Mouse (Mus musculus) granulocyte monocyte progenitor cell, adult 5-6 weeks (primary cell): ENCODE measurements at regions not wholly inside any gene's neighbourhood (a gene's known extent, or its start where the extent isn't known, plus 50 kb on each side); places are given as distances from the start of the nearest gene placed in this dataset.
"Not testable (repeated sequence)": the region's sequence is repeated elsewhere in the genome, so short reads cannot be mapped to it uniquely, and the experiment has no call there.

ENCODE experiments used
- ATAC-seq: replicated peaks from 2 replicates; pipeline ENCODE4 v1.8.0; 2016; ENCODE audit warnings: mild to moderate bottlenecking, moderate TSS enrichment, inconsistent platforms; ENCODE audit not compliant: poor library complexity, severe bottlenecking

DNA sequence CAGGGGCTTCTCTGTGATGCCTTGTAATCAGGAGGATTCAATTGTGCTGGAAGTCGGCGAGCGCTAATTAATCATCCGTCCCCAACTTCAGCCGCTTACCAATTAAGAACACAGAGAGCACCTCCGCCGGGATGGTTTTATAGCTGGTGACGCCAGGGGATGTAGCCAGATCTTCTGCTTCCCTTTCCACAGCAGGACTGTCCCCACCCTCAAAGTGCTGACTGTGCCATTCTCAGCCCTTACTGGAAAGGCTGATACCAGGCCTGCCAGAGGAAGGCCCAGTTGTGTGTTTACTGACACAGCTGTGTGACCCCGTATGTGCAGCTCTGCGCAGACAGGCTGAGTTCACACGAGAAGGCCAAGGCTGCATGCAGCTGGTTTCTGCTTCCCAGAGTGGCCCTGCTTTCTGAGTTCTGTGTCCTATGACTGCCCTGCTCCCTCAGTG lies 59.9 kb upstream of the Bend4 start:
- ATAC-seq, result no peak

DNA sequence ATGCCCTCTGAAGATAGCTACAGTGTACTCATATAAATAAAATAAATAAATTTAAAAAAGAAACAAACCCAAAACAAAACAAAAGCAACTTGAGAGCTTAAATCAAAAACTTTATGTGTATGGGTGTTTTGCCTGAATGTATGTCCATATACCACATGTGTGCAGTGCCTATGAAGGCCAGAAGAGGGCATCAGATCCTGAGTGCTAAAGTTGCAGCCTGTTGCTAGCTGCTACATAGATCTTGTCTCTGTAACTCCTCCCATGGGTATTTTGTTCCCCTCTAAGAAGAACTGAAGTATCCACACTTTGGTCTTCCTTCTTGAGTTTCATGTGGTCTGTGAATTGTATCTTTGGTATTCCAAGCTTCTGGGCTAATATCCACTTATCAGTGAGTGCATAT lies 62.6 kb upstream of the Bend4 start:
- not testable (repeated sequence) for ATAC-seq

DNA sequence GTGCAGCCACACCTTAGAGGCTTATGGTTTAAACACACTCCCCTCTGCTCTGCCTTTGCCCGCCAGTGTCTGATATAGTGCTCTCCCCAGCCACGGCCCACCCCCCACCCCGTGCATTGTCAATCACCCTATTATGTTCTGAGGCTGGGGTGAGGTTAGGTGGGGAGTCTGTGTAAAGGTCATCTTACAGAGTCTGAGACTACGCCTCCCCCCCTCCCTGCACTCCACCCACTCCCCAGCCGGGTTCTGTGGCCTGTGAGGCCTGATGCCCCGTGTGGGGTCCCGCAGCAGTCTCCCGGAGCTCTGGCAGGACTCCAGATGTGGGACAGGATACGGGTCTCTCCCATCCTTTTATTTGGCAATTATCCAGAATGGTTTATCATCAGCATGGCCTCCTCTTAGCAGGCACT lies 64.8 kb upstream of the Bend4 start:
- ATAC-seq, result no peak

DNA sequence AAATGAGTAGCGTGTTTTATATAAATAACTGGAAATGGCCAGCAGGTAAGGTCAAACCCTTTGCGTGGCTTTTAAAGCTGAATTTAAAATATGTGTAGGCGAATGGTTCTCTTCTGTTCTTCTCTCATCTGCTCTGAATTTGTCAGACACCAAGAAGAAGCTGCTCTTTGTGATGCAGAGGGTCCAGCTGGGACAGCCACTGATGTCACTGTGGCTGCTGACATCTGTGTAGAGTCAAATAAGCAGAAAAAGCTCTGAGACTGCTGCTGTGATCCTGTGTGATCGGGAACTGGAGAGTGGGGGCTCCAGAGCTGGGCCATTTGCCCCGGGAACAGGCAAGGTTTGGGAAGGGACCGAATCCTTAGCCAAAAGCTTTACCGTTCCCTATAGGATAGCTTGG lies 68.6 kb upstream of the Bend4 start:
- no peak for ATAC-seq

DNA sequence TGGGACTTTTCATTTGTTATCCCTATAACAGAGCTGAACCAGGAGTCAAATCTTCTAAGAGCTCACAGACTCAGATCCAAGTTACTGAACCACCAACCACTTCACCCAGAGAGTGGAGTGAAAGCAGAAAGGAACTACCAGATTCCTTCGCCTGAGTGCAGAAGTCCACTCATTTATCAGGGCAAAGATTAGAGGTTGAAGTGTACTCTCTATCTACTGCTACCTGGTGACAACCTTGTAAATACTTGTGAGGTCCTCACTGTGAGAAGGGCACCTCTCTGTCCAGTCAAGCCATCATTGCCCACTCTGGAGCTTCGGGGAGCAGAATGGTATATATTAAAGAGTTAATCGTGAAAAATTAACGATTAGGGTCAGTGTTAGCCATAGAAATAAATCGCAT lies 87.4 kb upstream of the Shisa3 start:
- no peak for ATAC-seq

DNA sequence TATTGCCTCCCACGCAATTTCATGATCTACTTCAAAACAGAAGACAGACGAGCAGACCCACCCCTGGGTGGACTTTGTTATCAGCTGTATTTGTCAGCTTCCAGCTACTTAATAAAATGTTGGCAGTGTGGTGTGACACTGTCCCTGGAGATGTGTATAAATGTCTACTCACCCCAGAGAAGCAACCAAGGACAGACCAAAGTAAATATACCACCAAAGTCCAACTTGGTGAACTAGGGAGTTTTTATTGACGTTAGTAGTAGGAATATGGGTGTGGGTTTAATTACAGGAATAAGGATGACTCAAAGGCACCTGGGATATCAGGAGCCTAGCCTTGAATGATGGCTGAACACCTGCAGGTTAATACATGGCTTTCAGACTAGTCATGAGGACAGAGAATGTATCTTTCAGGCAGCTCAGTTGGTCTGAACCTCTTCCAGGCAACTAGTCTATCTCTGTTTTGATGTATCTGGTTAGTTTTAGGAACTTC lies 86.2 kb upstream of the Shisa3 start:
- no peak for ATAC-seq

DNA sequence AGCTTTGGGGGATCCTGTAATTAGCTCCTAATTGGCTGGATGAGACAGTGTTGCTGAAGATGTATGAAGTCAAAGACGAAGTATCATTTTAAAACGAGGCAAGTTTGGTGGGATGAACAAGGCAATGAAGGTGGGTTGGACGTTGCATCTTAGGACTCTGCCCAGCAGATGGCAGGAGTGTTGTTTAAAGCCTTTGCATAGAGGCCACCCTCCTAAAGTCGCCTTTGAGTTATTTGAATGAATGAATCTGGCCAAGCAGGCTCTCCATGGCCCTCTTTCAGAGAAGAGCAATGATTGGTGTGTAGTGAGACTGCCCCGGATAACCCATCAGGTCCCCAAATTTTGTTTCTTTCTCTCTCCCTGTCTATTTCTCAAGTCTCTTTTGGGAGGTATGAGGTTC lies 77.5 kb upstream of the Shisa3 start:
- no peak for ATAC-seq

DNA sequence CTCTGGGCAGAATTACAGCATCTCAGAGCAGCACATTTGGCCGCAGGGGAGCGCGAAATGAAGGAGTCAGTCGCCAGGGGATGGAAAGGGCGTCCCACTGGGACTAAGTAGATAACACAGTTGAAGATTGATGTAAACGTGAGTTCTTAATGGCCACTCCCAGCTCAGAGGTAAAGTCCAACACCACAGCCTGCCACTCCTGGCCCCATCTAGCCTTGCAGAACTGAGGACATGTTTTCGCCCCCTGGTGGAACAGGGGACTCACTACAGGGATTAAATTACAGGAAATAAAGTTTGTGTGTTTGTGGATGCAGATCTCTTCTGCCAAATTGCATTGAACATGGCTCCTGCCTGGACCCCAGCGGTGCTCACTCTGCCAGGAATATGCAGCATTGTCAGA lies 76.7 kb upstream of the Shisa3 start:
- peak; percentile 63 for ATAC-seq

DNA sequence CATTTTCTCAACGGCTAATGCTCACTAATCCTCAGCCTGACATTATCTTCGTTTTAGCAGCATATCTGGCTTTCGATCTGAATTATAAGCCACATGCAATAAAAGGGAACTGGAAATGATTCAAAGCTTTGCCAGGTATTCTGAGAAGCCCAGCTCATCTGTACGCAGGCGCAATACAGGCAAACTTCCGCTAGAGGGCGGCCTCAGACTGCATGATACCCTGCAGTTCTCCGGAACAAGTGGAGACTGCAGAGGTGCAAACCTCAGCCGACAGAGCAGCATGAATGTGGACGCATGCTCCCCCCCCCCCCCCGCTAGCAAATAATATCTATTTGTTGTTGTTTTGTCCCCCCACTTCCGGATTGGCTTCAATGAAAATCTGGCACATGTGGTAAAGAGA lies 75.3 kb upstream of the Shisa3 start:
- peak; percentile 93 for ATAC-seq

DNA sequence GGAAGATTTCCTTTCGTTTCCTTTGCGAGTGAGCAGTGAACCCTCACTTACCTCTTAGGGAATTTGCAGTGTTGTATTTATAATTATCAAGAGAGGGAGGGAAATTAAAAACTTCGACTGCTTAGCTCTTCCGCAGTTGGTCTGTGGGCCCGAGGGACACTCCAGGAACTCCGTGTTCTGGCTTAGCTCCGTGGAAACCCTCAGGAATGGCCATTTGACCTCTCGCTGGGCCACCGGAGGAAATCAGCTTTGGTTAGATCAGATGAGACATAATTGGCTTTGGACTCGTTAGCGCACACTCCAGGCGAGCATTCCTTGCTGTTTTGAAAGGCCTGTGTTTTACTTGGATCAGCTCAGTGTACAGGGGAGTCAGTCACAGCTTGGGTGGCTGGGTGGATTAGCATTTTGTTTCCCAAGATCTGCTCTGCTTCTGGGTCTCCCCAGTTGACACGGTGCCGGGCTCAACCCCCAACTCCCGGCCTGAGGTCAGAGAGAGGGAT lies 74.9 kb upstream of the Shisa3 start:
- ATAC-seq, result no peak

DNA sequence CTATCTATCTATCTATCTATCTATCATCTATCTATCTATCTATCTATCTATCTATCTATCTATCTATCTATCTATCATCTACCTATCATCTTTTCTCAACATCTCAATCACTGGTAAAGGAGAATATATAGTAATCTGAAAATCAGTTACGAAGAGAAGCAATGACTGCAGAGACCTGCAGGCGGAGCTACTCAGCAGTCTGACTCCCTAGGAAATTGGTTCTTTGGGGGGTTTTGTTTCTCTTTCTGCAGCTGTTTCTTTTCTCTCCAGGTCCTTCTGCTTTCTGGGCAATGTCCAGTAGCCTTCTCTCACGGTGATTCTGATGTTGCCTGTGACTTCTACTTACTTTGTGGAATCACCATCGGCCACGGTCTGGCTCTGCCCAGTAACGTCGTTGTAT lies 73.6 kb upstream of the Shisa3 start:
- ATAC-seq, result no peak

DNA sequence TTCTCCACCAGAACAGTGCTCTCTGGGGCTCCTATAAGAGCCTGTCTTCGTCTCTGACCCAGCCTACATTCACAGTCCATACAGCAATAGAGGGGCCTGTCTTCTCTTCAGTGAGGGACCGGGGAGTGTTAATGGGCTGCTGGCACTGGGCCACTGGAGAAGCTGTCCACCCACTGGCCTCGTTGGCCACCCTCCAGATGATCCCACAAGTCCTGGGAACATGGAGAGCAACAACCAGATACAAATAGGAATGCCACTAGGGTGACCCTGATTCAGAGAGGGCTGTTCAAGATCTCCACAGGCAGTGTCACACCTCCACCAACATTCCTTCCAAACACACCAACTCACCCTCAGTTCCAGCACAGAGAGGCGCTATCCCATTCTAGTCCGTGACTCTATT lies 69.7 kb upstream of the Shisa3 start:
- no peak for ATAC-seq

DNA sequence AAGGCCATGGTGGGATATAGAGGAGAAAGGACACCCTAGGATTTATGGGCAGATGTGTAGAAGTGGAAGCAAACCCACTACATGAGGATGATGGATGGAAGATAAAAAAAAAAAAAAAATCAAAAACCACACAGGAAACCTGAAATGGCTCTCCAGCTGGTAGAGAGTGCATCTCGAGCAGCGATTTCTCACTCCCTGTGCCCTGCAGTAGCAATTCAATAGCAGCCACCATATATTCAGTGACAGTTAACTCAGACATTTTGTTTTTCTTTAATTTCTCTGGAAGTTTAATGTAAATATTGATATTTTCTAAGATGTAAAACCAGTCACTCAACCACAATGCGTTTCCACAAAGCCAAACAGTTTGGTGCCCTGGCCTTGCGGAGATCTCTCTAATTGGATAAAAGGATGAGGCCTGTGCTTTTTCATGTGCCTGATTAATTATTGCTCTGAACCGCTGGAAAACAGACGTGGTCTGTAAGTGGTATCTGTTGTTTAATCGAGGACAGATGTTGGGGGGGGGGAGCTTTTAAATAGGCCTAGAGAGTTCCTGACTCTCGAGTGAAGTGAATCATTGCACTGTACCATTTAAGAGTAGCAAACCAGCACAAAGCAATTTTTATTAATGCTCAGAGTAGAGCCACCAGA lies 68.0 kb upstream of the Shisa3 start:
- ATAC-seq, result no peak

DNA sequence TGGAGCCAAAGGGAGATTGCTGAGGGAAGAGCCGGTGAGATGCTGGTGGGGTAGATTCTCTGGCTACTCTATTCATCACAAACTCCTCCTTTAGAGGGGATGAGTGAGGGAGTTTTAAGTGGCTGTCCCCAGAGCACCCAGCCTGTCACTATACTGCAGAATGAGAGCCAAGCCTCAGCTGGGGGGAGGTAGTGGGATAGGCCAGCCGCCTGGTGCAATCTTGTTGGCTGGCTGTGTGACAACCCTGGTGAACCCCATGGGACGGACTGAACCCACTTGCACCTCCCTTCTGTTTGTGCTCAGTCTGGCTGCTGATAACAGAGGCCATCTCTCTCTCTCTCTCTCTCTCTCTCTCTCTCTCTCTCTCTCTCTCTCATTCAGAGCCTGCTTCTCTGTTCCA lies 65.8 kb upstream of the Shisa3 start:
- no peak for ATAC-seq

DNA sequence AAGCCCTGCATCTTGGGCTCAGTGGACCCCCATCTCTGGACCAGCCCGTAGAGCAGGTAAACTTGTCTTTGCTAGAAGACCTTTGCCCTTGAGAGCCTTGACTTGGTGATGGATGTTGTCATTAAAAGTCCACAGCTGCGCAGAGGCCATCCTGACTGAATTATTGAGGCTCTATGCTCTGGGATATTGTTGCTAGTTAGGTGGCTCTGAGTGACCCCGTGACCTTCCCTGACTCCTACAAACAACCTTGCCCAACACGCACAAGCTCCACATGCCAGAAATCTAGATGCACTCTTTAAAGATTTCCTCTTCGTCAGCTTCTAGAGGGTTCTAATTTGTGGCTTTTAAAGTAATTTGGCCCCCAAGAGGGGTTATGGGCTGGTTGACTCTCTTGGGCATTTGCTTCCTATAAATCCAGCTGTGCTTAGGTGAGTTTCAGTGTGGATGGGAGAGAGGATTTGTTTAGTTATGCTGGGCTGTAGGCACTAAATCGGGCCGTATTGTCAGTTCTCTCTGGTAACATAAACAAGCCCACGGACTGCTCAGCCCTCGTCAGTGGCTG lies 63.6 kb upstream of the Shisa3 start:
- ATAC-seq, result no peak

DNA sequence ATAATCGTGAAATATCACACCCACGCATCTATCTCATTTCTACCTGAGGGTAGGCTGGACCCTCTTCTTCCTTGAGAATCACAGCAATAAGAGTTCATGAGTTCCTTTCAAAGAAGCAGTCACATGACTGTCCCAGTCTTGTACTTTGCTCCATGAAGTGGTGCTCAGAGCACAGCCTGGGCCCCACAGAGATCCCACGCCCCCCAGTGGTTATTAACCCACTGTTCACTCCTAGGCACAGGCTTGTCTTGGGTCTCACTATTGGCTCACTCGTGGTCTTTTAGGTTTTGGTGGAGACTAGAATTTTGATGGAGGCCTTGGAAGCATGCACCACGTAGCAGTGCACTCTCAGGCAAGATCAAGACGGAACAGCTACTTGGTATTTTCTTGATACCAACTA lies 57.4 kb upstream of the Shisa3 start:
- ATAC-seq, result no peak

DNA sequence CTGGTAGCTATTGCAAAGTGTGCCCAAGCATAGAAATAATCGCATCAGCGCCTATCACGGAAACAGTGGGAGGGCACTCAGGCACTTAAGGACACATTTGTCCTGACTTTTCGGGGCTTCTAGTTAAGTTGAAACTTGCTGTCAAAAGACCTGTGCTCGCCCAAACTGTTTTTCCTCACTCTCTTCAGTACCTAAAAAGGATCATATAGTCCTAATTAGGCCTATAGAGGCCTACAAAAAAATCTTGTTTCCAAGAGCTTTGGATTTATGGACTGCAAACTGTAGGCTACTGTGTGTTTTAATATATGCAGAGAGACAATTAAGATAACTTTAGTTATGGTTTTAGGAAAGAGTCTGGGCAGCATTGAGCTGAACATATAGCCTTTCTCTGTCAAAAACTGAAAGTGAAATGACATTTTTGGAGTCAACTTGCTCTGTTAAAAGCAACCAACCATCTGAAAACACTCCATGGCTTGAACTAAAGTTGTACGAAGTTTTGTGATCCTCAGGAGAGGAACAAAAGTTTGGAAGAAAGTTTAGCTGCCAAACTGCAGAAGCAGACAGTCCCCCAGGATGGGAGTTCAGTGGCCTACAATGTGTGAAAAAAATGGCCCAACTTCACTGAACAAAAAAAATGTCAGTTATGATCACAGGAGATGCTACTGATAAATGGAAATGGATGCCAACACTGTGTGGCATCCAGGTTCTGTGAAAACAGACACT lies 55.9 kb upstream of the Shisa3 start:
- no peak for ATAC-seq

DNA sequence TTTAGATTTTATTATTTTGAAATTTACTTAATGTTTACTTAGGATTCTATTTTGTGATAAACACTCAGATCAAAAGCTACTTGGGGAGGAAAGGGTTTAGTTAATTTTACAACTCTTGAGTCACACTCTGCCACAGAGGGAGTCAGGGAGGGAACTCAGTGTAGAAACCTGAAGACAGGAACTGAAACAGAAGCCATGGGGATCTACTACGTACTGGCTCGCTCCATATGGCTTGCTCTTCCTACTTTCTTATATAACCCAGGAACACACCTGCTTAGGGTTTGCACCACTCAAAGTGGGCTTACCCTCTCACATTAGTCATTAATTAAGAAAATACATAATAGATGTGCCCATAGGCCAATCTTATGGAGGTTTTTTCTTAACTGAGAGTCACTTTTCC lies 54.8 kb upstream of the Shisa3 start:
- peak; percentile 86 for ATAC-seq
